Mouse (Mus musculus): Measurements from ENCODE around the gene Hras.

Gene Hras

DNA sequence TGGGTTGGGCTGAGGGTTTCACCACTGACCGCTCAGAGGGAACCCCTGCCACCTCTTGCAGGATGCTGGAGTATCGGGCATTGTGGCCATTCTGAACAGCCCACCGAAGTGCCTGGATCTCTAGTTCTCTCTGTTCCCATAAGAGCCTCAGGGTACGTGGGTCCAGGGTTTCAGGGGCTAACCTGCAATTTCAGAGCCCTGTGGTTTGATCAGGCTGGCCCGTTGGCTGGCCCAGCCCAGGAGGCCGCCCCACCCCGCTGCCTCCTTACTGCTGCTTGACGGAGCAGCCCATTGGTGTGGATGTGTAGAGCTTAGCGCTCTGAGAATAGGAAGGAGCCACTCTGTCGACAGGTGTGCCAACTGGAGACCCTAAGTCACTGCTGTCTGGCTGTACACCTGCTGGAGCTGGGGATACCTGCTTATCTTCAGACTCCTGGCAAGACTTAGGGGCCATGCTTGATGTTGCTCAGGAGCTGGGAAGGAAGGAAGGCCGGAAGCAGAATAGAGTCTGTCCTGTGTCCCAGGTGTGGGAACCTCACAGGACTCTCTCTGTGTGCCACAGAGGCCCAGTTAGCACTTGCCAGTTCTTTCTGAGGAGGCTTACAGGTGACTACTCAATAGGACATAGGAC is 19.9 kb upstream of the Hras start, which contains the start of gene Lmntd2:
Lmntd2 (minus strand) TSS at position 476 of the 631 bp plus-strand sequence.
- in situ Hi-C loops (cut with MboI): no loop called here

DNA sequence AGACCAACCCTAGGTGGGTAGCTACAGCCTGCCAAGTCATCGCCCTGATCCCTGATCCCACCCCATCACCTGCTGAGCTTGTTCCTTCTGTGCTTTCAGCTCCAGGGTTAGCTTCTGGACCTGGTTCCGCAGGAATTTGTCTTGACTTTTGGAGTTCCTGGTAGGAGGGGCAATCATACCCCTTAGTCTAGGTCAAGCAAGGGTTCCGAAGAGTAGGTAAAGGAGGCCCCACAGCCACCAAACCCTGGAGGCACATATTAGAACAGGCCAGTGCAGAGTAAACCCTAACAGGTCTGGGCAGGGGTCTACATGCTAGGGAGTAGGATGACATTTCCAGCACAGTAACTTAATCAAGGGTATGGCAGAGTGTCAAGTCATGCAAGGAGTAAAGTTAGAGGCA is 19.3 kb upstream of the Hras start:
- in situ Hi-C loops (cut with MboI): no loop called here

DNA sequence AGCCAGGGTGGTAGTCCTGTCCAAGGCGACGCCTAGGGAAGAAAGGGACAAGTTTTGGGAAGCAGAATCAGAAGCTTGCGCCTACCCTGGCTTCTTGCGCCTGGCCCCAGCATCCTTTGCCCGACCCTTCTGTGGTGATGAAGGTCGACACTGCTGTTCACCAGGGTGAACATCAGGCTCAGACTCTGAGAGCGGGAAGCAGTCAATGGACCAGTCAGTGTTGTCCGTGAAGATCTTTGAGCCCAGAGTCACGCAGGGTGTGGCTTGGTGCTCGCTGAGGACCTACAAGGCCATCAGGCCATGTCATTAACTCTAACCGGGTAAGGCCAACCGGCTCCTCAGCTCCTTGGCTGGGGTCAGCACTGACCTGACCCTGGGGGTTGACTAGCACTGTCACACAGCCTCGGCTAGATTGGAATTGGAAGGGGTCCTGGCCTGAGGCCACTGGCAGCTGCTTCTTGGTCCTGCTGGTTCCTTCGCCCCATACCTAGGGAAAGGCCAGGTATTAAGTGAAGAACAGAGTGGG is 16.9 kb upstream of the Hras start:
- in situ Hi-C loops (cut with MboI): no loop called here

DNA sequence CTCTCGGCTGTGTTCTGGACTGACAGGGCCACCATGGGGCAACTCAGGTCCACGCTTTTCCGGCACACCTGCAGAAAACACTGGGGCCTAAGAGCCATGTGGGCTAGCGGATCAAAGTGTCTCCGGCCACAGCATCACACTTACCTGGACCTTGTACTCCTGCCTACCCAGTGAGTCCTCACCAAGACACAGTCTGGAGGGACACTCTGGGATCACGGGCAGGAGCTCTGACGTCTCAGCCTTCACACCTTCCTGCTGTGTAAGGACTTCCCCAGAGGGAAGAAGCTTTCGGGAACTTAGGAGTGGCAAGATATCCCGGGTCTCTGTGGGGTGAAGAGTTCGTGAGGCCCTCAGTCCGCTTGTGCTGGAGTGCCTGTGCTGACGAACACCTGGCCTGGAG is 16.3 kb upstream of the Hras start:
- in situ Hi-C loops (cut with MboI): no loop called here

DNA sequence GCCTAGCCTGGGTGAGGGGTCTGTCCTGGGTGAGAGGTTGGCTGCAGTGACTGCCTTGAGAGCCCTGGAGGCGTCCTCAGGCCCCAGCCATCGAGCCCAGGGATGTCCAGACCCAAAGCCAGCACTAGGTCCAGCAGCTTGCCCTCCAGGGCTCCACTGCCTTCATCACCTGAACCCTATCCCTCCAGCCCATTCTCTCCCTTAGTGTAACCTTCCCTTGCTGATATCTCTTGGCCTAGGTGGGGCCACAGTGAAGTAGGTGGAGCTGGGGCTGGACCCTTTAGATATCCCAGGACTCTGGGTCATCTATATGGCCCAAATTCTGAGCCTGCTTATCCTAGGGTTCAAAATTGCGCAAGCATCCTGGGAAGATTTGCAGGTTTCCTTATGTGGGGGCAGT is 15.7 kb upstream of the Hras start:
- in situ Hi-C loops (cut with MboI): no loop called here

DNA sequence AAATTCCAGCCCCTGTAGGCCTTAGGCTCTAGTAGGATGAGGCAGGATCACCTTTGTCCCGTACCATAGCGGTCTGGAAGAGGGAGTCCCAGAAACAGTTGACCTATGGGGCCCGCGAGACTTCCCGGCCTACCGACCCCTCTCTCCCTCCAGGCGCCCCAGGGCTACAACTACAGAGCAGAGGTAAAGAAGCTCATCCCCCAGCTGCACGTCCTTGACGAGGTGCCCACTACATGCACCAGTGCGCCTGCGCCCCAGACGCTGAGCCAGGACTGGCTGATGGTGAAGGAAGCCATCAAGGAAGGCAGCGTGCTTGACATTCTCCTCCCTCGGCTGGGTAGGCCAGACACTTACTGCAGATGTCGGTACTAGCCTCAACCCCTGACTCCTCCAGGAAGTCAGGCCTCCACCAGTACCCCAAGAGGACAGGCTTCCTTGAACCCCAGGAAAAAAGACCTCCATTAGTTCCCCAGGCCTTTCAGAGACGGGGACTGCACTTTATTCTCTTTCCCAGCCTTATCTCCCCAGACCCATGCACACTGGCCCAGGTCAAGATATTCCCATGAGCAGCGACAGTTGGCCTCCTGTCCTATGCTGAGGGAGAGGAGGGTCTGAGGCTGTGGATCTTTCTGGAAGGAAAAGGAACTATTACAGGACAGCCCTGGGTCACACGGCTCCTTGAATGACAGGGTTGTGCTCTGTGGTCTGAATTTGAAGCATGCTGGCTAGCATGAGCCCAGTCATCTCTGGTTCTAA is 12.6 kb upstream of the Hras start:
- in situ Hi-C loops (cut with MboI): no loop called here

DNA sequence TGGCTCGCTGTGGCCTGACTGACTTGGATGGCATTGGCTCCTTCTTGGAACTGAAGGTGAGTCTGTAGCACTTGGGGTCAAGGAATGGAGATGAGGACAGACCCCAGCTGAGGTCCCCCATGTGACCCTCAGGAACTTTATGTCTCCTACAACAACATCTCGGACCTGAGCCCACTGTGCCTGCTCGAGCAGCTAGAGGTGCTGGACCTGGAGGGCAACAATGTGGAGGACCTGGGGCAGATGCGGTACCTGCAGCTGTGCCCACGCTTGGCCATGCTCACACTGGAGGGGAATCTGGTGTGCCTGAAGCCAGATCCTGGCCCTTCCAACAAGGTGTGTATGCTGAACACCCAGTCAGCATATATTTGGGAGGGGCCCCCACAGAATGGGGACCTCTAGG is 11.7 kb upstream of the Hras start:
- in situ Hi-C loops (cut with MboI): no loop called here

DNA sequence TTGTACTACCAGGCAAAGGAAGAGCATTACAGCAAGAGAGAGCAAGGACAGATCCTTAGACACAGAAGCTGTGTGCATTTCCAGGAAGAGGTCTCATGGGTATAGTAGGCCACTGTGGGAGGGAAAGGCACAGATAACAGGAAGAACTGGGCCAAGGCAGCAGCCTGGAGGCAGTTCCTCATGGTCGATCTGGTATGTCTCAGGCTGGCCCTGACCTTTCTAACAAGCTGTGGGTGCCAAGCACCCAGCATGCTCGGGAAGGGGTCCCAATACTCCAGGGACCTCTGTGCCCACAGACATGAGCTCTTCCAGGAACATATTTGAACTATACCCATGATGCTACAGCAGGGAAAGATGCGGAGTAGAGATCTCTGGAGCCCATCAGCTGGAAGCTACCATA is 10.7 kb upstream of the Hras start:
- in situ Hi-C loops (cut with MboI): no loop called here

DNA sequence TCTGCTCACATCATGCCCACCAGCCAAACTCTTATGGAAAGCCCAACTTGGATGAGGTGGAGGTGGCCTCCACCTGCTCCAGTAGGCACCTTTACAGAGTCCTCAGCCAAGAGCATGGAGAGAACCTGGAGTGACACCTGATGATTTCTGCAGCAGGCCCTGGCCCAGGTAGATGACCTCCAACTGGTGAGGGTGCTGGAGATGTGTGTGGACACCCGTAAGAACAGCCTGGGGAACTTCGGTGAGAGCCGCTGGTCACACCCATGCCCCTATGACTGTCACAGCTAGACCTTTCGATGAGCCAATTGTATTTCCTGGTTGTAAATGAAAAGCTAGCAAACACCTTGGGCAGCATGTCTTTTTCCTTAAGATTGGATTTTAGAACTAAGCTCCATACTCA is 4.3 kb upstream of the Hras start:
- in situ Hi-C loops (cut with MboI): no loop called here

DNA sequence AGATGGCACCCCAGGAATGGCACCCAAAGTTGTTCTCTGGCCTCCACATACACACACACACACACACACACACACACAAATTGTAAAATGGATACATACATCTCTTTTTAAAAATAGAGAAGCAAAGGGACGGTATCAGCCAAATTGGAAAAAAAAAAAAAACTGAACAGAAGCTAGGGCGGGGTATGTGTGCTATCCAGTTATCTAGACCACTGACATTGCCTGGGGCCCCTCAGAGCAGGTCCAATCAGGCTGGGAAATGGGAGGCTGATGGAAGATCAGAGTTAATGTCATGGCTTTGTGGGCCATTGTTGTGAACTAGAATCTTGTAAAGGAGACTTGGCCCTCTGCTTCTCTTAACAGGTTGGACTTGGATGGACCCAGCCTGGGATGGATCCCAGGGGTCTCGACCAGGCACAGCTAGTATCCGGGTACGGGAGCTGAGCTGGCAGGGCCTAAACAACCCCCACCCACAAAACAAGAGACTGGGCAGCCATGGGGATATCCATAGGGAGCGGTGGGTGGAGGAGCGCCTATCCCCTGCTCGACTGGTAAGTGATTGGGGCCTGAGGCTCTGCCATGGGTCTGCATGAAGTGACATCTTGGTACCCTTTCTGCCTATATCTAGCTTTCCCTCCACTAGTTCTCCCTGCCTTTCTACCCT is 2.9 kb upstream of the Hras start:
- in situ Hi-C loops (cut with MboI): no loop called here

DNA sequence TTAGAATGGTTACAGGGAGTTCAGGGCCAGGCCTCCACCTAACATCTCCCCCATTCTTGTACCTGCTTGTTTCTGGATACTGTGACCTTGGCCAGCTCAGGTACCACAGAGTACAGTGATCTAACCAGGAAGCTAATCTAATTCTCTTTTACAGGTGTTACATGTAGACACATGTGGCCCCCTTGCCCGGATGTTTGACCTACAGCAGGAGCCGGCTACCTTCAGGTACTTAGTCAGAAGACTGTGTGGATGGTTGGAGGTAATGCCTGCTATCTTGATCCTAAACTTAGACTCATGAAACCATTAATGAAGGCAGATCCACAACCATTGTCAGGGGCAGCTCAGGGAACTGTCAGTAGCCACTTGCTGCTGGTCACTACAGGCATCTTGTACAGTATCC is 1.9 kb upstream of the Hras start:
- in situ Hi-C loops (cut with MboI): no loop called here

DNA sequence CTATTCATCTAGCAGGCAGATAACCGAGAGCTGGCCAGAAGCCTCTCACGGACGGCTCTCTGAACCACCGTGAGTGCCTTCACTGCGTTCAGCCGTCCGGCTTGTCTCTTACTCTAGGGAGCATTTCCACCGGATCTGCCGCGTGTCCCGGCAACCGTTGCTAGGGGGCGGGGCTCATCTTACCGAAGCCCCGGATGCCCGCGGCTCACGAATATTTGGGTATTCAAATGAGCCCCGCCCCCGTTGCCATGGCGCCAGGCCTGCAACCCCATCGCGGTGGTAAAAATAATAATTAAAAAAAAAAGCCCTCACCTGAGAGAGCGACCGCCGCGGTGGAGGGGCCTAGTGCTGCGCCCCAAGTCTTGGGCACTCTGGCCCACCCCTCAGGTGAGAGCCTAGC is 1.0 kb upstream of the Hras start:
- in situ Hi-C loops (cut with MboI): no loop called here

DNA sequence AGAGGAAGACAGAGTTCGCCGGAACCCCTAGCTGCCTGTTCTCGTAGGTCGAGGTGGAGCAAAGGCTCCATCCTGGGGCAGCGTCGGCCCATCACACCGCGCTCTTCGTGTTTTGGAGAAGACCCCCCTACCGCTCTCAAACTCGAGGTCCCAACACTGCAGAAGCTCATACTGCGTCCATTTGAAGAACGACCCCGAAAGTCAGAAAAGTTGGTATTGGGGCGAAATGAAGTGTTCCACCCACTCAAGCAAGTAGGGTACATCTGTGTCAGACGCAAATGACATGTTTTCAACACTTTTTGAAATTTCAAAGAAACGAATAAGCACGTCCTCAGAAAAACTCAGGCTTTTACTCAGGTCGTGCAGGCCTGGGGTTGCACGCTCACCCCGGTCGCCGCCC is 604 bp upstream of the Hras start:
- in situ Hi-C loops (cut with MboI): no loop called here

DNA sequence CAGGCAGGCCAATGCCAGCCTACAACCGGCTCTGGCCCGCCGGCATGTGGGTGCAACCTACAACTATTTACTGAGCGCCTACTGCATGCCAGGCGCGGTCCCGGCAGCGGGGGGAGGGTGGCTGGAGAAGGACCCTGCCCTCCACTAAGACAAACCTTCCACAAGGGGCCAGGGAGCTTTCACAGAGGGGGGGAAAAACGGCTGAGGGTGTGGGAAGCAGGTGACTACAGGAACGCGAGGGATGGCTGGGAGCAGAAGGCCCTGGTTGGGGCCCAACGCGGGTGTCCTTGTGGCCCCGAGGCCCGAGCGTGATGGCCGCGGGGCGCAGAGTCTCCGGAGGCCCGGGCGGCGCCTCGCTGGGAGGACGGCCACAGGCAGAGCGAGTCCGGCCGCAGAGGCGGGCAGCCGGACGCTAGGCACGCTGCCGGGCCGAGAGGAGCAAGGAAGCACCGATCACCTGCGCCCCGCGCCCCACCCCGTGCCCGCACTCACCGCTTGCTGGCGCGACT is 403 bp downstream of the Hras start:
- in situ Hi-C loops (cut with MboI): no loop called here

DNA sequence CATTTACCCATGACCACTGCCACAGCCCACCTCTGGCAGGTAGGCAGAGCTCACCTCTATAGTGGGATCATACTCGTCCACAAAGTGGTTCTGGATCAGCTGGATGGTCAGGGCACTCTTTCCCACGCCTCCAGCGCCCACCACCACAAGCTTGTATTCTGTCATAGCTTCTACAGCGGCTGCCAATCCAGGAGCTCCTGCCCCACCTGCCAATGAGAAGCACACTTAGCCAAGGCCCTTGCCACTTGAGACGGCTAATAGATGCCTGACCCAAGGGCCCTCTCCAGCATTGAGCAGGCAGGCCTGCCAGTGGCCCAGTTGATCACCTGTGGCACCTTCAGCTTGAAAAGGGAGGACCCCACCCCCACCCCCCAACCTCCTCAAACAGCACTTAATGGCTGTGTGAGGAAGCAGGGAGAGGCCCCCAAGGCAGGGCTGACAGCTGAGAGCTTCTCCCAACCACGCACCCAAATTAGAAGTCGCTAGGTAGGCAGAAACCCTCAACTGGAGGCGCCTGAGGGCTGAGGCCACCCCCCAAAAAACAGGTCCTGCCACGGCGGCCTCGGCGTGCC is 943 bp downstream of the Hras start:
- in situ Hi-C loops (cut with MboI): no loop called here

DNA sequence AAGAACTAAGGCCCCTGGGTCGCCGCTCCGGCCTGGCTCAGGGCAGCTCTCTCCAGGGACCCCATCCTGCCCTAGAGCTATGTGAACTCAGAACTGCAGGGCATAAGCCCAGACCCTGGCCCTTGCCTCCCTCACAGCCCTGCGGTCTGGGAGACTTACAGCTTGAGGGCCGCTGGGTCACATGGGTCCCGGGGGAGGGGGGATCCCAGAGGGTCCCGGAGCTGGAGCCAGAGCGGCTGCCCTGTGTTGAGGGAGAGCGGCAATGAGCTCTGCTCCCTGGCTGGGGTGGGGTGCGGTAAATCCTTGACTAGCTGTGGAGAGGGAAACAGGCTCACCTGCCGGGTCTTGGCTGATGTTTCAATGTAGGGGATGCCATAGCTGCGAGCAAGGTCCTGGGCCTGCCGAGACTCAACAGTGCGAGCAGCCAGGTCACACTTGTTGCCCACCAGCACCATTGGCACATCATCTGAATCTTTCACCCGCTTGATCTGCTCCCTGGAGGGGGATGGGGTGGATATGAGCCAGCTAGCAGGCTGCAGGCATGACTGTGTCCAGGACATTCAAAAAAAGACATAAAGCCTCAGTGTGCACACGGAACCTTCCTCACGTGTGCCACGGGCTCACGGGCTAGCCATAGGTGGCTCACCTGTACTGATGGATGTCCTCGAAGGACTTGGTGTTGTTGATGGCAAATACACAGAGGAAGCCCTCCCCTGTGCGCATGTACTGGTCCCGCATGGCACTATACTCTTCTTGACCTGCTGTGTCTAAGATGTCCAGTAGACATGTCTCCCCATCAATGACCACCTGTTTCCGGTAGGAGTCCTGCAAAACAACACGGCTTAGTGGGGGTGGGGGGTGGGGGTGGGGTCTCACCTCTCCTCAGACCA is 1.8 kb downstream of the Hras start:
- in situ Hi-C loops (cut with MboI): no loop called here

DNA sequence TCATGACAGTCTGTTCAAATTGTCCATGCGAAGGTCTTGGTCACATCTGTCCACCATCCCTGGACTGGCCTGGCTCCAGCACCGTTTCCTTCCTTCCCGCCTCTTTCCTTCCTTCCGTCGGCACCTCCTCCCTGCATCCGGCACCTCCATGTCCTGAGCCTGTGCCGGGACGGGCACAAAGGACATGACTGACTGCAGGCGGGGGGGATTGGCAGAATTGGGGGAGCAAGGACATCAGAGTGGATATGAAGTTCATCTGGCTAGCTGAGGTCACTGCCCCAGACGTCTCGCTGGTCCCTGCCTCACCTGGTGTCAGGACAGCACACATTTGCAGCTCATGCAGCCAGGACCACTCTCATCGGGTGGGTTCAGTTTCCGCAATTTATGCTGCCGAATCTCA is 2.8 kb downstream of the Hras start:
- in situ Hi-C loops (cut with MboI): no loop called here

DNA sequence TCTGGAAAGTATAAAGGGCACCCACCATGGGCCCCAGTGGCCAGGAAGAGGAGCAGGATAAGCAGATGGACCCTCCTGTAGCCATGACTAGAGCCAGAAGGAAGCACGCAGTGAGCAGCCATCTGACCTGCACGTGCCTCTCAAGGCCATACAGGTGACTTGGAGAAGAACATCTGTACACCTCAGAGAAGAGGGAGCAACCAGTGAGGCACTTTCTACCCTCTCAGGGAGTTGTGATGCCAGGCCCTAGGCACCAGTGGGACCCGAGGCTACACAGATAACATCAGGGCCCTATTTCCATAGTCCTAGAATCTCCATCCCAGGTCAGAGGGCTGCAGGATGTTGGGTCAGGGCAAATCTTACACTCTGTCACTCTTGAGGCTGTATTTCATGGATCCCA is 3.6 kb downstream of the Hras start:
- in situ Hi-C loops (cut with MboI): no loop called here

DNA sequence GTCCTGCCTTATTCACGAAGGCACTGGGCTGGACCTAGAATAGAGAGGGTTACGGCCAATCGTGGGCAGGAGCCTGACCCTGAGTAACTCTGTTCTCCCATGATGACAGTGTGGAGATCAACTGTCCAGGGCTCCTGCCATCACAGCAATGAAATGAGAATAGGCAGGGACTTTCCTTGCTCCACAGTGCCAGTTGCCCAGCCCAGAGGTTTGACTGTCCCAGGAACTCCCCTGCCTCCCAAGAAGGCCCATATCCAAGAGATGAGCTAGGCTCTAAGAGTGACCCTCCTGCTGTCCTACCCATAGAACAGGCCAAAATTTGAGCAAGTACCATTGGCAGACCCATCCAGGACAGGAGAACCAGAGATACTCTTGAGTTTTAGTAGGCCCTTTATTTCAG is 5.1 kb downstream of the Hras start:
- in situ Hi-C loops (cut with MboI): no loop called here

DNA sequence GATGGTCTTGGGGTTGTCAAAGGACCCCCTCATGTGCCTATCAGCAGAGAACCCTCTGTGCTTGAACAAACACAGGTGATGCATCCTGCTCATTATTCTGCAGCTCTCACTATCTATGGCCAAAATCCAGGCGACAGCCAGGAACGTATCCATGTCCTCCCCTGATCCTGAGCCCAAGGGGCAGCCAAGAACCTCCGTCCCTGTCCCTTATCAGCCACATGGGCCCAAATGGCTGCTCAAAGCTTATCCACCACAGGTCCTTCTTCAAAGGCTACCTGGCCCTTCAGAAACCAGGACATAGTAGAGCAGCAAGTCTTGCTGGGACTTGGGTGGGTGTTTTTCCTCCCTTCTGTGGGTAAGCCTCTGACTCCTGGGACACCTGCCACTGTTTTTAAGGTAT is 5.6 kb downstream of the Hras start:
- in situ Hi-C loops (cut with MboI): no loop called here

DNA sequence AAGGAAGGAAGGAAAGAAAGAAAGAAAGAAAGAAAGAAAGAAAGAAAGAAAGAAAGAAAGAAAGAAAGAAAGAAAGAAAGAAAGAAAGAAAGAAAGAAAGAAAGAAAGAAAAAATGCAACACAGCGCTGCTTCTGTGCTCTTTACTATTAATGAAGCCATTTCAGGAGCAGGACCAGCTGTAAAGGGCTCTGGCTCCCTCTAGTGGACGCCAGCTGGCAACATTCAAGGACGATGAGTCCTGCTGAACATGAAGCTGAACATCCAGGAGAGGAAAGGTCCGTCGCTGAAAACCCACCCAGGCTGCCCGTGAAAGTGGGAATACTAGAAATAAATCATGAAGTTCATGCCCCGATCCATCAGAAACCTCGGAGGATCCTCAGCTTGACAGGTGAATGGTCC is 17.6 kb downstream of the Hras start:
- in situ Hi-C loops (cut with MboI): loop anchor here (5.0 kb wide), 1 partner anchor 84 kb away; no protein-coding TSS in a partner anchor
